Mouse (Mus musculus) urinary bladder, adult 2 months (tissue): ENCODE results near the gene Sipa1l2. TPM values are rescaled to one million over a fixed set of nuclear protein-coding genes. Genes with fewer than 3 reads are reported as not detected.
"Not testable (repeated sequence)": the region's sequence is repeated elsewhere in the genome, so short reads cannot be mapped to it uniquely, and the experiment has no call there.

ENCODE experiments used
- DNase-seq: peaks from one replicate; pipeline ENCODE4 v3.0.0; 2022; ENCODE audit warnings: low spot score
- polyA plus RNA-seq: library from polyadenylated mRNA; depleted of rRNA; stranded (reverse); fragments of >200 nt; gene quantifications from 2 replicates; pipeline ENCODE4 v1.2.3, GENCODE M21; 2012

The Sipa1l2 gene
- polyA plus RNA-seq, 1 experiment: 16.7 TPM

DNA sequence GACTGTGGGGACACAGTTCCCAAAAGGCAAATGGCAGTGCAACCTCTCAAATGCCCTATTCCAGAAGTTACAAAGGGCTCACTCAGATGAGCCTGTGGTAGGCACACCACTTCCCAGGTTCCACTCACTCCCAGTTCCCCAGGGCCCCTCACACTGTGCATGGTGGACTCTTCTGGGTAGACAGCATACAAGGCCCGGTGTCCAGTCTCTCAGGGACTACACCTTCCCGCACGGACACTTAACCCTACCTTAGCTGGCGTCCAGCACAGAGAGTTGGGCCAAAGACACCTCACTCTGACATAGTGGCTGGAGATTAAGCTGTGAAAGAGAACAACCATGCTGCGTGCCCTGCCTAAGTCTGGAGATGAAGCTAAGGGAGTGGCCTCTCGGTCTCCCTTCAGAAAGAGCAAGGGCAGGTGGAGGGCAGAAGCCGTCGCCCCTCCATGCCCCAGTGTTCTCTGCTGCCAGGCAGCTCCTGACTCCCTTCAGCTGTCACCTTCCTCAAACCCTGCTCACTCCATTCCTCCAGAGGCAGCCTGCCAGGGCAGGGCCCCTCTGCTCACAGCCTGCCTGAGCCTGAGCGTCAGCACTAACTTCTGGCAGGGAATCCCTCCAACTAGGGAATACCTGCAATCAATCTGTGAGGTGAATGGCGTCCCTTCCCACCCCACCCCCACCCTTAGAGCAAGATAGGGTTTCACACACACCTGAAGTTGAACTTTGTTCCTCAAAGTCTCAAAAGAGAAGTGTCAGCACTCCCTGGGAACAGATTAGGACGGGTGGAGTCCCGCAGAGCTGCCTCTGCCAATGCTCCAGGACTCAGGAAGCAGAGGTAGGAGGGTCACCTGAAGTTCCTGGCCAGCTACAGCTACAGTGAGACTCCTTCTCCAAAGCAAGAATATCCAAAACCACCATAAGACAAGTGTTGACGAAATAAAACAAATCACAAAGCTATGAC, 30.3 kb downstream of the Sipa1l2 start:
- no peak for DNase-seq

DNA sequence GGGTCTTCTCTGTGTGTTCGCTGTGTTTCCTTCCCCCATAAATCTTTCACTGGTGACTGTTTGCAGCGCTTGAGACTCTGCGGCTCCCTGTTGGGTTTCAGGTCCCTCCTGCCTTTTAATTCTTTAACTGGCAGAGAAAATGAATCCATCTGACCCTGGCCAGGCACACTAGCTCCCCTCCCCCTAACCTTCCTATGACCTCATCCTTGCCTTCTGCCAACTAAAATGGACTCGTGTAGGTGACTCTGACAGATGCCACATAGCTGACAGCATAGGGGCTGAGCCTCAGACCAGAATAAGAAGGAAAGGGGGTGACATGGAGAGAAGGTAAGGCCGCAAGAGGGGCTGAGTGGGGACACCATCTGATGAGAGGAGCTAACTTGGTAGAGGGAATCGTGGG, 31.3 kb downstream of the Sipa1l2 start:
- DNase-seq: no peak

GRCm38 (mm10) chr8:125533709-125534108, 35.9 kb downstream of the Sipa1l2 start:
- no peak for DNase-seq

DNA sequence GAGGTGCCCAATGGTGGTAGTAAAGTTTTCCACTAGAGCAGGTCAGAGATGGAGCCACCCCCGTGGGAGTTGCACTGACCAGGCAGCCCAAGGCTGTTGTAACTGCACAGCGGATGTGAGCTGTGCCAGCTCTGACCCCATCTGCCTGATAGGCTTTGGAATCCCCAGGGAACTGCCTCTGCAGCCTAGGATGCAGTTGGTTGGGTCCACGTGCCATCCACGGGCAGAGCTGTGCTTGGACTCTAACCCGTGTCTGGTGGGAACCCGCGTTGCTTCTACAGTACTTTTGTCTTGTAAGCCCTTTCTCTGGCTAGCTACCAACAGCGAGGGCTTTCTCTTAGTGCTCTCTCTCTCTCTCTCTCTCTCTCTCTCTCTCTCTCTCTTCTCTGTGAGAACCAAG, 36.7 kb downstream of the Sipa1l2 start:
- no peak for DNase-seq

DNA sequence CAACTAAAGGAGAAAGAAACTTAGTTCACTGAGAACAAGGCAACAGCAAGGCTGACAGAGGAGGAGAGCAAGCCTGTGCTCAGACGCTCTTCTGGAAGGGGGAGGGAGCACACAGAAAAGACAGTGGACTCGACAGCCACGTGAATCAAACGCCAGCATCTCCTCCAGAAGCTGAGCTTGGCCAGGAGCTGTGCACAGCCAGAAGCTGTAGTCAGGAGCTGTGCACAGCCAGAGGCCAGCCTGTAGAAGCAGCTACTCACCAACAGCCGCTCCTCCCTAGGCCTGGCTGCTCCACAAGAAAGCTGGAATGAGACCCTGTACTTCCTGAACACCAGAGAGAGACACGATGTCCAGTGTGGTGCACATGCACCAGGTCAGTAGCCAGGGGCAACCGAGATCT, 37.4 kb downstream of the Sipa1l2 start:
- DNase-seq: no peak

GRCm38 (mm10) chr8:125531640-125532039, 38.0 kb downstream of the Sipa1l2 start:
- DNase-seq: no peak

DNA sequence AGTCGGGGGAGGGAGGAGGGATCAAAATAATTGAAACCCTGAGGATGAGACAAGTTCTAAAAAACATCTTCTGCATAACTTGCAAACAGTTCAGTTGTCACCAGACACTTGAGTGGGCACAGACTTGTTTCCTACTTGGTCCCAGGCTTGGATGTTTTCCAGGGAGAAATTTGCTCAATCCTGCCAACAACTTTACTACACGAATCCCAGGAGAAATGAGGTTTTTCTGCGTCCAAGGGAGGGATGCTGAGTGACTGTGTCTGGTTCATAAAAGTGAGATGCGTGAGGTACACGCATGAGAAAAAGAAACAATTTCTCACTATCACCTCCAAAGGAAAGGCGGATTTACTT, 38.5 kb downstream of the Sipa1l2 start:
- DNase-seq: no peak

DNA sequence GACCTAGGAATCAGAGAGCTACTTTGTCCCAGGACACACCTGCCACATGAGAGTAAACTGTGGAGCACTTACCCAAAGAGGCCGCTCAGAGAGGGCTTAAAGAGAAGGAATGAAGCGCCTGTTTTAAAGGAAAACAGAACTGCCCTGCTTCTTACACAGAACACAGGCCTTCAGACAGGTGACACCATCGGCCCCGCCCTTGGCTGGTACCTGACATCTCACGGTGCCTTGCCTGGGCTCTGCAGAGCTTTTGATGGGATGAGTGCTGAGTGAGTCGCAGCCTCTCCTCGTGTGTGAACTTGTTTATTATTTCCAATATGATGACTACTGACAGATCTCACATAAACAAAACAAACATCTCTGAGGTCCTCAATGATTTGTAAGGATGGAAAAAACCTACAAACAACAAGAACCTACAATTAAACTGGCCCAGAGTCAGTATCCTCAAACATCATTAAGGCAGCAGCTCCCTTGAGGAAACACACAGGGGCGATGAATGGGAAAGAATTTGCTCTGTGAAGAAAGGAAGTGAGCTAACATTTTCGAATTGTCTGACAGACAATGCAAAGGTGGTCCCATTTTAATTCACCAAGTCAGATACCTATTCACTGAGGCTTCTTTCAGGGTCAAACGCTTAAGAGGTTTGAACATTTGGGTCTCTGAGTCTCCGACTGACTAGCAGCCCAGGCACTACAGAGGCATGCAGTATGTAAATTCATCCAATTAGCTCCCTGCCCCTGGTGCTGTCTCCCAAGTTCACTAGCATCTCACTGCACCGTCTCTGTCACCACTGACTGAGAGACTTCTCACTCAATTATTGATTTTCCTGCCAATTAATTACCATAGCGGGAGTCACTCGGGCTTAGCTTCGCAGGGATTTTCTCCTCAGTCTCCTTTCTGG, 39.2 kb downstream of the Sipa1l2 start:
- DNase-seq: no peak

GRCm38 (mm10) chr8:125529019-125529418, 40.6 kb downstream of the Sipa1l2 start:
- no peak for DNase-seq

DNA sequence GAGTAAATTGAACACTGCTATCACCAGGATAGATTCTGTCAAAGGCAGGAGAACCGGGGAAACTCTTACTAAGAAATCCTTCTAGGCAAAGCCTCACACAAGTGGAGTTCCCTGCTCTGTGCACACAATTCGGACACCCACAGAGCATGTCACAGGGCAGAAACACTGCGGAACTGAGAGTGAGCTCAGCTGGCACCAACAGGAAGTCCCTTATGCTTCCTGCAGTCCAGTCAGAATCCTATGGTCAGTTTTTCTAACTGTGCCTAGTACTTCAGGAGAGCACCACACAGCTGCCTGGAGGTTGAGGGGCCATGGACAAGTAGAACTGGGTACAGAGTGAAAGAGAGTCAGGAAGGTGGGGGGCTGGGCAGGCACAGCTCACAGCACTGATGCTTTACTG, 41.7 kb downstream of the Sipa1l2 start:
- no peak for DNase-seq

DNA sequence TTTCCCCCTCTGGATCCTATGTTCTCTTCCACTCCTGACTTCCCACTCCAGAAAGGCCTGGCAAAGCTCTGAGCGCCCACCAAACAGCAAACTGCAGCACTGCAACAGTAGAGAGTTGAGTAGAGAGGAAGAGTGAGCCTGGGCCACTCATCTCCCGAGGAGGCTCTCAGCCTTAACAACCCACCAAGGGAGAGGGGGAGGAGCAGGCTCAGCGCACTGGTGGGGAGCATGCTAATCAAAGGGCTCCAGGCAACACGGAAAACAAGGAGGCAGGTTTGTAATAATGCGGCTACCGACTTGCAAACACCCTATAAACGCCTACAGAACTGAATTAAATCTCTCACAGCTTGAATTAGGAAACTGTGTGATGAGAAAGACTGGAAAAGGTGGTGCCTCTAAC, 42.6 kb downstream of the Sipa1l2 start:
- no peak for DNase-seq

DNA sequence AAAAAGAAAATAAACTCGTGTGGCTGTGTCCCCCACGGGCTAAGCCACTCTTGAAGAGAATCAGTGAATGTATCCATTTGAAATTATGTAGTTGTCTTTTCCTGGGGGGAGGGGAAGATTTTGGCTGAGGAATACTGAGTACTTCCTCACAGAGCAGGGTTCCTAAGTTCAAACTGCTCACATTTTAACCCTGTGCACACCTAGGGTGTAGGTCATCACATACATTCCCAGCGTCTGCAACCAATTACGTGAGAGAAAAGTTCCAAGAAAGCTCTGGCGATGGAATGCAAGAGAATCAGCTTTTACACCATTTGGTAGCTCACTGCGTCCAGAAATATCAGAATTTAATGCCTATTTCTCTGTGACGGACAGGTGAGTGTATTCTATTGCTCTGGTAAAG, 43.0 kb downstream of the Sipa1l2 start:
- no peak for DNase-seq

DNA sequence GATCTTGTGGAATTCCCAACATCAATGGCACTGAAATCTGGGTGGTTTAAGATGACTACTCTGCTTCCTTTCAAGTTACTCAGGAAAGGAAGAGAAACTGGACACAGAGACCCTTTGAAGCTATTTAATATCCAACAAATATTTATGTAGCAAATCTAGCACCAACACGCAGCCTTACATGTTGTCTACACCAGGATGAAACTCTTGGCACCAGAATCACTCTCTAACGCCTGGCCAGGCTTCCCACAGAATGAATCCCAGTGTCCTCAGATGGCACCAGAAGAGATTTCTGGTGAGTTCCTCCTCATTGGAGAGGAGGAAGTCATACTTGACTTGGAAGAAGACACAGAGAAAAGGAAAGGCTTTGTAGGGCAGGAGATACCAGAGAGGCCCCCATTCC, 45.1 kb downstream of the Sipa1l2 start:
- no peak for DNase-seq

DNA sequence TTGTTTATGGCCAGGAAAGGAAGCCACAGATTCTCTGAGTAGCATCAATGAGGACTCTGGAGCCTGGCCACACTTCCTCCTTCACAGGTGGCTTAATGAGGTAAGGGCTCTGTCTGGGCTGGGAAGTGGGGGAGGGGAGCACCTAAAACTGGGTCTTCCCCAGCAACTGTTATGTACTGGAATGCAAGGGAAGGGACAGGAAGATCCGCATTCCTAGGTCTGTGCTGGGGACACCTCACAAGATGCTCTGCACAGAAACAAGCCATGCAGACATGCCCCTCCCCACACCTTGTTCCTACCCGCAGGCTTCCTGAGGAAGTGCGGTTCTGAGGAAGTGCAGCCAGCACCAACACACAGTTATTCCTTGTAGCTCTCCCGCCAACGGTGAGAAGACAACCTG, 46.4 kb downstream of the Sipa1l2 start:
- no peak for DNase-seq

DNA sequence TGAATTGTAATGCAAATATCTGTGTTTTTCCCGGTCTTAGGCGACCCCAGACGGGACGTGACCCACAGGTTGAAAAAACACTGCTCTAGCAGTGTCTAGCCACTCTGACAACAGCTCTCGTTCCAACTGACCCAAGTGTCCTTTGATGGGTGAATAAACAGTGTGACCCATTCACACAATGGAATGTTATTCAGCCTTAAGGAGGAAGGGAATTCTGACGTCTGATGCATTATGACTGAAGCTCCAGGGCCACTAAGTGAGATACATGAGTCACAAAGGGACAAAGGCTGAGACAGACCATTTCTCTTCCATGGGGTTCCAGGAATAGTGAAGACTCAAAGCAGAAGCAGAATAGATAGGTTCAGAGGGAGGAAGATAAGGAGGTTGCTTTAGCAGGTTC, 47.5 kb downstream of the Sipa1l2 start:
- no peak for DNase-seq

DNA sequence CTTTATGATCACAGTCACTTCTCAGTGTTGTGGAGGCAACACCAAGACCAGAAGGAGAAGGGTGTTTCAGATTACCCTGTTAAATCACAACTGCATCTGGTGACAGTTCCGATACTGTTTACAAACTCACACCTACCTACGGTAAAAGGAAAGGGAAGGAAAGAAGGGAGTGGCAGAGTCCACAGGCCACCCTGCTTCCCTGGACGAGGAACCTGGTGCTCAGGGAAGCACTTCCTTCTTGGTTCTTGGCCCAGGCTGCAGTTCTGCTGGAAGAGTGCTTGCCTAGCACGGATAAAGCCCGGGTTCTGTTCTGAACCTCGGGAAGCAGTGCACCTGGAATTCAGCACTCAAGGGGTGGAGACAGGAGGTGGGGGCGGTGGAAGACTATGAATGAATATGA, 48.5 kb downstream of the Sipa1l2 start:
- DNase-seq: no peak

DNA sequence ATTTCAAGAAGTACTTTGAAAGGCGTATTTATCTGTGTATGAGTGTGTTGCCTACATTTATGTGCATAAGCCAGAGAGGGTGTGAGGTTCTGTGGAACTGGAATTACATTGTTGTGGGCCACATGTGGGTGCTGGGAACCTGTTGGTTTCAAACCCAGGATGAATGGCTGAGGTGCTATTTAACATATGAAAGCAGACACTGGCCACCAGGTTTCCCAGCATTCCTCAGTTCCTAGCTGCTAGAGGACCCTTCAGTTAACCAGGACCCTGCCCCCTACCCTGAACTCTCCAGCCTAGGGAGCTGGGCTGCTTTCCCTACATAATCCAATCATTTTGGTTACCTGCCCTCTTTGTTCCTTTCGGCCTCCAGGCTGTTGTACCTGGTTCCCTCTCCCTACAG, 49.3 kb downstream of the Sipa1l2 start:
- DNase-seq: not testable (repeated sequence)

DNA sequence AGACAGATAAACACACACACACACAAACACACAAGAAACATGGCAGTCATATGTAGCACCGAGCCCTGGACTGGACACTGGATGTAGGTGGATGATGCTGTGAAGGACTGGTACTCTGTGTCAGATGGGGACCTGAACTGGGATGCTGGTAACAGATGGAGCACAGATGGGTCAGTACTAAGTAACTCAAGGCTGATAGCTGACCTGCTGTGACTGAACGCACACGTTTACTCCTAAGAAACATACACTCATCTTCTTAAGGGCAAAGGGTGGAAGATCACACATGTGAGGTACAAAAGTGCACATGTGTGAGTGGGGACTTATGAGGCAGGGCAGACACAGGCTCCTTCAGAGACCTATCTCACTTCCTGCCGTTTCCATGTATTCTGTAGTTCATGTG, 50.7 kb downstream of the Sipa1l2 start:
- no peak for DNase-seq

GRCm38 (mm10) chr8:125518301-125518700, 51.3 kb downstream of the Sipa1l2 start:
- DNase-seq: no peak

DNA sequence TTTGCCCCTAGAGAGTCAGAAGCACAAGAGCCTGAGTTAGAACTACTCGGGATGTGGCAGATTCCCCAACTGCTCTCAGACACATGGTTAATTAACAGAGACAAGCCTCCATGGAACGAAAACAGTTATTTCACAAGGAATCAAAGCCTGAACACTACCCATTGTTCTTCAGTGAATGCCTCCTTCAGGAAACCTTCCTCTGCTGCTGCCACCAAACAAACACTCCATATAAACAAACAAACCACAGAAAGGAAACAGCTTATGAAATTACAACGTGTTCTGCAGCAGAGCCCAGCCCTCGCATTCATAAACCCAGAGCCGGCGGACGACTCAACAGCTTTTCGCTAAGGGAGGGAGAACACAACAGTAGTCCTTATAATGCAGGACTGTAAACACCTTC, 52.2 kb downstream of the Sipa1l2 start:
- no peak for DNase-seq

DNA sequence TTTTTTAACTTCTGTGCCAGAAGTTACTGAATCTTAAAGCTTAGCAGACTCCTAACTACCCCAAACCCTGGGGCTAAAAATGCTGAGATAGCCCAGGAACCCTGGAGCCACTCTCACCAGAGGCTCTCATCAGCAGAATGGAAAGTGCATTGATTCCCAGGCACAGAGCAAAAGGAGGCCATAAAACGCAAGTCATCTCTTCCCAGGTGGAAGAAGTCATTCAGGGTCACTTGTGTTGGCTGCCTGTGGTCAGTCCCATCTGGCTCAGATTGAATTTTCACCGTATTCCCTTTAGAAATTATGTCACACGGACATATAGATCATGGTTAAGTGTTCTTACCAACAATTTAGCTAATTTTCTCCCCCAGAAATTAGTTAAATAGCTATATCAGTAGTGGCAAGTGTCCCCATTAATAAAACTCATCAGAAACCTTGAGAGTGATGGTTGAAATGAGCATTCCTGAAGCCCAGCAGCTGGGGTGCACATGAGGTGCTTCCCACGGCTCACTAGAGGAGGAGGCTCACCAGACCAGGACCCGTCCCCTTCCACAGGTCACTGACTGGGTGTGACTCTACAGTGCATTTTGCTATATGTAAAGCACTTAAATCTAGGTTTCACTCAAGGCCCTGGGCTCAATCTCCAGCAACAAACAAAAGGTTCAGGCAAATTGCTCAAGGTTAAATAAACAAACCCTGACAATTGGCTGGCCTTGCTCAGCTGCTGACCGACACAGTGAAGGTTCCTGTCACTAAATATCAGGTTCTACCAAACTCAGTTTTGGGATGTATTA, 53.3 kb downstream of the Sipa1l2 start:
- DNase-seq: no peak

DNA sequence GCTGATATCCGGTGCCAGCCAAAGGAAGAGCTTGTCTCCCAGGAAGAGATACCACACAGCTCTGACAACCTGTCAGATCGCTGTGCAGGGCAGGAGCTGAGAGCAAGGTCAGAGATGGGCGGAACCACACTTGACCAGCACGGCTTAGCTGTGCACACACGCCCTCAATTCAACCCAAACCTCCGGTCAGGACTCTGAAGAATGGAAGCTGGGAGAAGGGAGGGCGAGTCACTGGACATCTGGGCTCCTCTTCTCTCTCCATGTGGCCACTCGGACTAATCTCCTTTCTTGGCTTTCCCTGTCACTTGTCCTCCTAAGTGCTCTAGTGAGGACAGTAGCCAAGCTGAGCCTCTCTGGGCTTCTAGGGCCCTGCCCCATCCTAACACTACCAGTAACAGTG, 53.9 kb downstream of the Sipa1l2 start:
- DNase-seq: no peak
